Mouse (Mus musculus): ENCODE data around the gene Sv2a.

DNA sequence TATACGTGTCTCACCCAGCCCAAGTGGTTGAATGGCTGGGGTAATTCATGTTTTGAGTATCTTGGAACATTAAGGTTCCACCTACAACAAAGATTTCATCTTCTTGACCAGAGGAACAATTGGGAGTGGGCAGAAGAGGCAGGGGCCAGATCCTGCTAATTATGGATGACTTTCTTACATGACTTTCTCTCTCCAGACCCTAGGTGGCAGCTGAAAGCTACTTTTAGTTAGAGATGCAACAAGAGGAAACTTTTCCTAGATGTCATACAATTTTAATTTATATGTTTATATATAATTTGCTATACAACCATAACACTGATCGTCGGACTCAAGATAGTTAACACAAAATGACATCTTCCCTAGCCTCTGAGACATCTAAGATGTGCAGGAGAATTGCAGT is 26.9 kb downstream of the Sv2a start:
- TF ChIP-seq POLR2A (IDR thresholded peaks at IDR 0.05; ENCODE audit: borderline replicate concordance, low read depth, low read length) (no peak), CTCF (IDR thresholded peaks at IDR 0.05; ENCODE audit: low read depth, low read length) (no peak)

Measured in bone marrow macrophage, adult 2 months (primary cell).